In genomic region chr14:105253304-105253703, GRCm38 (mm10) we compare ENCODE assay signal across 21 mouse cellular contexts. TPM values are rescaled to one million over a fixed set of nuclear protein-coding genes. Genes with fewer than 3 reads are reported as not detected.
DNase-seq lines count a peak whose midpoint lies in the region; ATAC-seq lines count a peak whose summit lies in the region.
"Had no signal": no experiment of that assay in that cellular context is flagged by ENCODE, and none has a peak within 500 bp of the region (broad histone marks: within the 10 kb centered on the region; RNA-seq: fewer than 3 reads in every experiment).

No protein-coding gene starts in this region.

- H3K4me2 ChIP-seq in midbrain, embryonic 11.5 days = no peak overlapping the region
- H3K4me2 ChIP-seq in midbrain, embryonic 16.5 days (ENCODE audit: low read length) = no peak overlapping the region
- H3K4me2 ChIP-seq in embryonic facial prominence, embryonic 11.5 days (ENCODE audit: low read depth, low read length) = no peak overlapping the region
- H3K4me2 ChIP-seq in limb, embryonic 11.5 days (ENCODE audit: low read depth, severe bottlenecking) = no peak overlapping the region
- H3K4me2 ChIP-seq: heart, embryonic 12.5 days; hindbrain, embryonic 14.5 days; kidney, embryonic 15.5 days; limb, embryonic 13.5 days had no signal

- H3K4me1 ChIP-seq in midbrain, embryonic 11.5 days (ENCODE audit: control insufficient read depth, insufficient read depth, low read length) = peaks cover 5% of the 10 kb centered on the region
- H3K4me1 ChIP-seq in midbrain, embryonic 16.5 days (ENCODE audit: control insufficient read depth, insufficient read depth, low read length) = no peaks in the 10 kb centered on the region
- H3K4me1 ChIP-seq in embryonic facial prominence, embryonic 11.5 days (ENCODE audit: control insufficient read depth, insufficient read depth, low read length) = no peaks in the 10 kb centered on the region
- peaks cover 6% of the 10 kb centered on the region; the same call in 1 of the 2 replicates for H3K4me1 ChIP-seq in limb, embryonic 11.5 days (ENCODE audit: control insufficient read depth, insufficient read depth, low read length)
- H3K4me1 ChIP-seq: heart, embryonic 12.5 days had no signal

- ATAC-seq in midbrain, embryonic 11.5 days (ENCODE audit: low FRiP score) = peak; percentile 39; the same call in 1 of the 2 replicates
- no peak for ATAC-seq in midbrain, embryonic 16.5 days
- no peak for ATAC-seq in embryonic facial prominence, embryonic 11.5 days (replicated peaks; ENCODE audit: insufficient number of reproducible peaks, low FRiP score, low TSS enrichment, low read depth)
- no peak for ATAC-seq in limb, embryonic 11.5 days (ENCODE audit: insufficient number of reproducible peaks, low FRiP score, low TSS enrichment, low read depth)
- ATAC-seq: activated CD4-positive, CD25-positive, alpha-beta regulatory T cell, adult 4 months; forebrain, embryonic 14.5 days had no signal

- no peaks in the 10 kb centered on the region for H3K27me3 ChIP-seq in midbrain, embryonic 11.5 days (ENCODE audit: control insufficient read depth, insufficient read depth, low read length)
- no peaks in the 10 kb centered on the region for H3K27me3 ChIP-seq in midbrain, embryonic 16.5 days (ENCODE audit: control insufficient read depth, insufficient read depth, low read depth, low read length)
- H3K27me3 ChIP-seq in embryonic facial prominence, embryonic 11.5 days (ENCODE audit: control insufficient read depth, insufficient read depth, low read length) = no peaks in the 10 kb centered on the region
- no peaks in the 10 kb centered on the region for H3K27me3 ChIP-seq in limb, embryonic 11.5 days (ENCODE audit: control insufficient read depth, insufficient read depth, low read length)
- H3K27me3 ChIP-seq: heart, embryonic 12.5 days; kidney, embryonic 15.5 days; limb, embryonic 13.5 days had no signal

- DNase-seq in midbrain, embryonic 11.5 days (ENCODE audit: low spot score, missing footprints) = no peak
- peak; percentile 44 for DNase-seq in embryo, embryonic 11 days
- DNase-seq in embryonic facial prominence, embryonic 11.5 days (ENCODE audit: low spot score) = peak; percentile 10
- DNase-seq in limb, embryonic 11.5 days (ENCODE audit: low spot score) = peak; percentile 44
- no peak for DNase-seq in adrenal gland, adult 18-20 months (ENCODE audit: low spot score in 2 of 2)
- DNase-seq in adrenal gland, postnatal 10 days = no peak
- DNase-seq: adrenal gland, postnatal 14 days; cerebellum, adult 9-10 months; gastrocnemius, postnatal 10 days; heart, postnatal 10 days; kidney, postnatal 36 days; layer of hippocampus, postnatal 36 days; lung, postnatal 4 days had no signal

- H3K36me3 ChIP-seq in midbrain, embryonic 11.5 days (ENCODE audit: control insufficient read depth, insufficient read depth, low read length) = no peaks in the 10 kb centered on the region
- H3K36me3 ChIP-seq in midbrain, embryonic 16.5 days (ENCODE audit: control insufficient read depth, insufficient read depth, low read length) = no peaks in the 10 kb centered on the region
- H3K36me3 ChIP-seq in embryonic facial prominence, embryonic 11.5 days (replicated peaks; ENCODE audit: control insufficient read depth, insufficient read depth, low read depth, low read length) = no peaks in the 10 kb centered on the region
- H3K36me3 ChIP-seq in limb, embryonic 11.5 days (ENCODE audit: control insufficient read depth, insufficient read depth, low read length) = no peaks in the 10 kb centered on the region
- H3K36me3 ChIP-seq: heart, embryonic 12.5 days; kidney, embryonic 15.5 days; limb, embryonic 13.5 days had no signal

- no peak overlapping the region for H3K9ac ChIP-seq in midbrain, embryonic 11.5 days (ENCODE audit: low read length)
- H3K9ac ChIP-seq in midbrain, embryonic 16.5 days (ENCODE audit: low read depth, low read length) = no peak overlapping the region
- H3K9ac ChIP-seq in embryonic facial prominence, embryonic 11.5 days (replicated peaks; ENCODE audit: low read length) = no peak overlapping the region
- no peak overlapping the region for H3K9ac ChIP-seq in limb, embryonic 11.5 days (ENCODE audit: low read length)
- H3K9ac ChIP-seq: heart, embryonic 12.5 days; hindbrain, embryonic 14.5 days; kidney, embryonic 15.5 days; limb, embryonic 13.5 days; liver, embryonic 14.5 days had no signal

- 36% methylated on average over 7 of the region's 7 CpGs for WGBS in midbrain, embryonic 11.5 days
- WGBS in midbrain, embryonic 16.5 days = 29% methylated on average over 7 of the region's 7 CpGs
- 27% methylated on average over 7 of the region's 7 CpGs for WGBS in embryonic facial prominence, embryonic 11.5 days
- WGBS in limb, embryonic 11.5 days = 16% methylated on average over 7 of the region's 7 CpGs

- no peaks in the 10 kb centered on the region for H3K9me3 ChIP-seq in midbrain, embryonic 11.5 days (ENCODE audit: control insufficient read depth, low read length)
- no peaks in the 10 kb centered on the region for H3K9me3 ChIP-seq in midbrain, embryonic 16.5 days (replicated peaks; ENCODE audit: control insufficient read depth, low read length, poor library complexity, severe bottlenecking)
- H3K9me3 ChIP-seq in embryonic facial prominence, embryonic 11.5 days (replicated peaks; ENCODE audit: control insufficient read depth, low read length) = no peaks in the 10 kb centered on the region
- no peaks in the 10 kb centered on the region for H3K9me3 ChIP-seq in limb, embryonic 11.5 days (ENCODE audit: control insufficient read depth, low read length)
- H3K9me3 ChIP-seq: heart, embryonic 12.5 days; kidney, embryonic 15.5 days; limb, embryonic 13.5 days had no signal

- no peak overlapping the region for H3K4me3 ChIP-seq in midbrain, embryonic 11.5 days (ENCODE audit: low read depth, low read length)
- no peak overlapping the region for H3K4me3 ChIP-seq in midbrain, embryonic 16.5 days (ENCODE audit: low read depth, low read length)
- no peak overlapping the region for H3K4me3 ChIP-seq in embryonic facial prominence, embryonic 11.5 days (ENCODE audit: low read depth, low read length)
- H3K4me3 ChIP-seq in limb, embryonic 11.5 days (ENCODE audit: low read depth, low read length) = no peak overlapping the region
- H3K4me3 ChIP-seq: heart, embryonic 12.5 days; kidney, embryonic 15.5 days; limb, embryonic 13.5 days had no signal

- H3K27ac ChIP-seq in midbrain, embryonic 11.5 days (ENCODE audit: low read depth, low read length) = no peak overlapping the region
- no peak overlapping the region for H3K27ac ChIP-seq in midbrain, embryonic 16.5 days (ENCODE audit: low read length)
- no peak overlapping the region for H3K27ac ChIP-seq in embryonic facial prominence, embryonic 11.5 days (replicated peaks; ENCODE audit: low read depth, low read length)
- no peak overlapping the region for H3K27ac ChIP-seq in limb, embryonic 11.5 days (replicated peaks; ENCODE audit: low read depth, low read length)
- H3K27ac ChIP-seq: hindbrain, embryonic 14.5 days; kidney, embryonic 15.5 days; limb, embryonic 13.5 days; liver, embryonic 14.5 days had no signal

RNA-seq across cellular contexts. Expression of gene Ndfip2, which starts 5.1 kb away (rescaled TPM):
- 76.1 and 77.0 TPM in 2 replicates for polyA plus RNA-seq in midbrain, embryonic 11.5 days (2014; fragmentation: Nextera tagmentation; extraction: Ambion mirVana)
- 106 and 109 TPM in 2 replicates for polyA plus RNA-seq in midbrain, embryonic 16.5 days (2015; fragmentation: Nextera tagmentation; extraction: Ambion mirVana)
- 64.5 and 65.3 TPM in 2 replicates for polyA plus RNA-seq in embryonic facial prominence, embryonic 11.5 days (2014; fragmentation: Nextera tagmentation; extraction: Ambion mirVana)
- 53.7 and 54.0 TPM in 2 replicates for polyA plus RNA-seq in limb, embryonic 11.5 days (2014; fragmentation: Nextera tagmentation; extraction: Ambion mirVana)
- 10 to 100 TPM; 34.7 to 40.3 TPM for total RNA-seq in adrenal gland, adult 18-20 months (2021)
- total RNA-seq in adrenal gland, postnatal 10 days (2021) = 10 to 100 TPM; 32.8 to 34.3 TPM

Comparison
In these comparisons a context has a peak if more than half of its experiments do, and no peak if none do; other contexts are left out.
1. DNase-seq: peak in embryo, embryonic 11 days (single experiment), embryonic facial prominence, embryonic 11.5 days (single experiment) and limb, embryonic 11.5 days (single experiment); none in midbrain, embryonic 11.5 days (single experiment), adrenal gland, adult 18-20 months (0 of 2) and adrenal gland, postnatal 10 days (single experiment).